Mouse (Mus musculus) liver, embryonic 12.5 days (tissue): Measurements from ENCODE around the gene Il5. TPM values are rescaled to one million over a fixed set of nuclear protein-coding genes. Genes with fewer than 3 reads are reported as not detected.

ENCODE experiments used
- ATAC-seq: fragments of 200-750 bp; cut with Nextera tagmentation; 2 replicates; pipeline ENCODE4 v1.8.0; 2017; ENCODE audit warnings: moderate number of reproducible peaks, mild to moderate bottlenecking, moderate library complexity
- H3K27ac ChIP-seq: fragments of 300-500 bp; sonication (generic); 2 replicates; pipeline ENCODE4 v1.5.1; 2016; ENCODE audit warnings: mild to moderate bottlenecking
- H3K27me3 ChIP-seq: fragments of 300-500 bp; sonication (generic); replicated peaks from 2 replicates; pipeline ENCODE4 v1.6.1; 2016; ENCODE audit warnings: mild to moderate bottlenecking, moderate library complexity
- H3K36me3 ChIP-seq: fragments of 300-500 bp; sonication (generic); 2 replicates; pipeline ENCODE4 v1.6.1; 2016; ENCODE audit warnings: mild to moderate bottlenecking, moderate library complexity
- H3K4me1 ChIP-seq: fragments of 300-500 bp; sonication (generic); 2 replicates; pipeline ENCODE4 v1.6.1; 2016
- H3K4me2 ChIP-seq: fragments of 300-500 bp; sonication (generic); 2 replicates; pipeline ENCODE4 v1.6.1; 2016; ENCODE audit warnings: mild to moderate bottlenecking, moderate library complexity
- H3K4me3 ChIP-seq: fragments of 300-500 bp; sonication (generic); 2 replicates; pipeline ENCODE4 v1.5.1; 2016; ENCODE audit warnings: mild to moderate bottlenecking, moderate library complexity
- H3K9ac ChIP-seq: fragments of 300-500 bp; sonication (generic); 2 replicates; pipeline ENCODE4 v1.6.1; 2016; ENCODE audit warnings: mild to moderate bottlenecking, moderate library complexity
- H3K9me3 ChIP-seq: fragments of 300-500 bp; sonication (generic); replicated peaks from 2 replicates; pipeline ENCODE4 v1.6.1; 2016; ENCODE audit warnings: mild to moderate bottlenecking, moderate library complexity
- WGBS: fragments of 180-500 bp; shearing (Covaris S2); methylation state at CpG from one replicate; pipeline ENCODE4 v1.1.7; 2016; ENCODE audit not compliant: insufficient replicate concordance; 5-methylcytosine and 5-hydroxymethylcytosine counted together
- polyA plus RNA-seq: library from polyadenylated mRNA; unstranded; fragments of >200 nt; fragmentation: Nextera tagmentation; extraction: Ambion mirVana; gene quantifications from 2 replicates; pipeline ENCODE4 v1.2.1, GENCODE M21; 2016

Il5 gene
- polyA plus RNA-seq, 1 experiment from 2014 or later: not detected

GRCm38 (mm10) chr11:53719701-53720100, 893 bp upstream of the Il5 start:
- Histone ChIP-seq H3K27me3 (peaks cover 9% of the 10 kb centered on the region), H3K9me3 (no peaks in the 10 kb centered on the region), H3K4me3 (no peak overlapping the region), H3K36me3 (no peaks in the 10 kb centered on the region), H3K27ac (no peak overlapping the region), H3K9ac (no peak overlapping the region), H3K4me2 (no peak overlapping the region), H3K4me1 (no peaks in the 10 kb centered on the region)
- no peak for ATAC-seq
- WGBS: 46% methylated on average over 1 of the region's 1 CpGs

- Histone ChIP-seq H3K9ac (no peak overlapping the region), H3K27ac (no peak overlapping the region), H3K4me3 (no peak overlapping the region), H3K4me1 (0 out of 2 replicates have a peak, but pooled peaks cover 5% of the 10 kb centered on the region), H3K36me3 (no peaks in the 10 kb centered on the region), H3K27me3 (no peaks in the 10 kb centered on the region), H3K4me2 (no peak overlapping the region), H3K9me3 (no peaks in the 10 kb centered on the region)
- ATAC-seq: no peak
- 85% methylated on average over 7 of the region's 7 CpGs for WGBS
Measured at GRCm38 (mm10) chr11:53731457-53731856, 10.9 kb downstream of the Il5 start.

GRCm38 (mm10) chr11:53732244-53732643, 11.7 kb downstream of the Il5 start:
- Histone ChIP-seq H3K9ac (no peak overlapping the region), H3K27ac (no peak overlapping the region), H3K4me3 (no peak overlapping the region), H3K36me3 (no peaks in the 10 kb centered on the region), H3K4me1 (0 out of 2 replicates have a peak, but pooled peaks cover 7% of the 10 kb centered on the region), H3K9me3 (no peaks in the 10 kb centered on the region), H3K4me2 (no peak overlapping the region), H3K27me3 (no peaks in the 10 kb centered on the region)
- no peak for ATAC-seq
- WGBS: 59% methylated on average over 8 of the region's 8 CpGs

- H3K27ac ChIP-seq: no peak overlapping the region
- no peaks in the 10 kb centered on the region for H3K27me3 ChIP-seq
- no peaks in the 10 kb centered on the region for H3K9me3 ChIP-seq
- 0 out of 2 replicates have a peak, but pooled peaks cover 7% of the 10 kb centered on the region for H3K4me1 ChIP-seq
- H3K36me3 ChIP-seq: no peaks in the 10 kb centered on the region
- no peak overlapping the region for H3K9ac ChIP-seq
- H3K4me2 ChIP-seq: no peak overlapping the region
- H3K4me3 ChIP-seq: no peak overlapping the region
- 71% methylated on average over 7 of the region's 7 CpGs for WGBS
- ATAC-seq: no peak
Measured at GRCm38 (mm10) chr11:53733824-53734223, 13.2 kb downstream of the Il5 start.

GRCm38 (mm10) chr11:53734431-53734830, 13.8 kb downstream of the Il5 start:
- no peaks in the 10 kb centered on the region for H3K36me3 ChIP-seq
- H3K9me3 ChIP-seq: no peaks in the 10 kb centered on the region
- H3K9ac ChIP-seq: no peak overlapping the region
- no peak overlapping the region for H3K27ac ChIP-seq
- H3K4me2 ChIP-seq: no peak overlapping the region
- H3K4me3 ChIP-seq: no peak overlapping the region
- ATAC-seq: no peak
- 0 out of 2 replicates have a peak, but pooled peaks cover 7% of the 10 kb centered on the region for H3K4me1 ChIP-seq
- WGBS: 57% methylated on average over 2 of the region's 2 CpGs
- H3K27me3 ChIP-seq: no peaks in the 10 kb centered on the region

- H3K27me3 ChIP-seq: no peaks in the 10 kb centered on the region
- no peak overlapping the region for H3K27ac ChIP-seq
- peak overlapping the region; percentile 66 for H3K4me2 ChIP-seq
- no peak overlapping the region for H3K4me3 ChIP-seq
- WGBS: 52% methylated on average over 18 of the region's 18 CpGs
- no peak overlapping the region for H3K9ac ChIP-seq
- H3K9me3 ChIP-seq: no peaks in the 10 kb centered on the region
- no peaks in the 10 kb centered on the region for H3K36me3 ChIP-seq
- no peak for ATAC-seq
- H3K4me1 ChIP-seq: 0 out of 2 replicates have a peak, but pooled peaks cover 7% of the 10 kb centered on the region
Measured at GRCm38 (mm10) chr11:53734970-53735681, 14.5 kb downstream of the Il5 start.

GRCm38 (mm10) chr11:53735682-53736245, 15.2 kb downstream of the Il5 start:
- H3K36me3 ChIP-seq: no peaks in the 10 kb centered on the region
- peak; percentile 77; the same call in 1 of the 2 replicates for ATAC-seq
- H3K27ac ChIP-seq: no peak overlapping the region
- H3K4me3 ChIP-seq: peak overlapping the region; percentile 33
- H3K4me1 ChIP-seq: 0 out of 2 replicates have a peak, but pooled peaks cover 7% of the 10 kb centered on the region
- H3K9me3 ChIP-seq: no peaks in the 10 kb centered on the region
- 26% methylated on average over 17 of the region's 17 CpGs for WGBS
- peak overlapping the region; percentile 66 for H3K4me2 ChIP-seq
- H3K27me3 ChIP-seq: no peaks in the 10 kb centered on the region
- no peak overlapping the region for H3K9ac ChIP-seq

GRCm38 (mm10) chr11:53736771-53737572, 16.4 kb downstream of the Il5 start:
- H3K4me1 ChIP-seq: 0 out of 2 replicates have a peak, but pooled peaks cover 7% of the 10 kb centered on the region
- H3K4me2 ChIP-seq: no peak overlapping the region
- H3K27ac ChIP-seq: no peak overlapping the region
- no peaks in the 10 kb centered on the region for H3K9me3 ChIP-seq
- peak; percentile 65; the same call in 1 of the 2 replicates for ATAC-seq
- no peaks in the 10 kb centered on the region for H3K27me3 ChIP-seq
- no peak overlapping the region for H3K9ac ChIP-seq
- WGBS: 40% methylated on average over 14 of the region's 14 CpGs
- H3K4me3 ChIP-seq: no peak overlapping the region
- no peaks in the 10 kb centered on the region for H3K36me3 ChIP-seq

- Histone ChIP-seq H3K27ac (no peak overlapping the region), H3K4me3 (no peak overlapping the region), H3K4me2 (no peak overlapping the region), H3K9ac (no peak overlapping the region), H3K36me3 (no peaks in the 10 kb centered on the region), H3K4me1 (0 out of 2 replicates have a peak, but pooled peaks cover 7% of the 10 kb centered on the region), H3K9me3 (no peaks in the 10 kb centered on the region), H3K27me3 (no peaks in the 10 kb centered on the region)
- WGBS: 28% methylated on average over 6 of the region's 6 CpGs
- ATAC-seq: peak; percentile 67
Measured at GRCm38 (mm10) chr11:53737573-53737946, 17.0 kb downstream of the Il5 start.

GRCm38 (mm10) chr11:53742353-53742752, 21.8 kb downstream of the Il5 start:
- Histone ChIP-seq H3K4me3 (no peak overlapping the region), H3K27ac (no peak overlapping the region), H3K4me1 (no peaks in the 10 kb centered on the region), H3K27me3 (no peaks in the 10 kb centered on the region), H3K9me3 (no peaks in the 10 kb centered on the region), H3K4me2 (no peak overlapping the region), H3K36me3 (no peaks in the 10 kb centered on the region), H3K9ac (no peak overlapping the region)
- ATAC-seq: no peak
- WGBS: 37% methylated on average over 5 of the region's 5 CpGs

GRCm38 (mm10) chr11:53745260-53745659, 24.7 kb downstream of the Il5 start:
- Histone ChIP-seq H3K36me3 (no peaks in the 10 kb centered on the region), H3K27ac (no peak overlapping the region), H3K4me2 (no peak overlapping the region), H3K9me3 (no peaks in the 10 kb centered on the region), H3K4me1 (no peaks in the 10 kb centered on the region), H3K9ac (no peak overlapping the region), H3K27me3 (no peaks in the 10 kb centered on the region), H3K4me3 (no peak overlapping the region)
- 59% methylated on average over 2 of the region's 2 CpGs for WGBS
- no peak for ATAC-seq

GRCm38 (mm10) chr11:53747985-53748384, 27.4 kb downstream of the Il5 start:
- no peak for ATAC-seq

More at GRCm38 (mm10) chr11:53747985-53748384, 27.4 kb downstream of the Il5 start:
- H3K4me1 ChIP-seq: no peaks in the 10 kb centered on the region
- no peak overlapping the region for H3K4me2 ChIP-seq
- no peaks in the 10 kb centered on the region for H3K9me3 ChIP-seq
- H3K27ac ChIP-seq: no peak overlapping the region
- no peaks in the 10 kb centered on the region for H3K27me3 ChIP-seq
- WGBS: 47% methylated on average over 9 of the region's 9 CpGs
- no peak overlapping the region for H3K9ac ChIP-seq
- H3K36me3 ChIP-seq: no peaks in the 10 kb centered on the region
- no peak overlapping the region for H3K4me3 ChIP-seq
